Mouse (Mus musculus) midbrain, embryonic 16.5 days (tissue): ENCODE results near the gene Aldh18a1. TPM values are rescaled to one million over a fixed set of nuclear protein-coding genes. Genes with fewer than 3 reads are reported as not detected.
"Not testable (repeated sequence)": the region's sequence is repeated elsewhere in the genome, so short reads cannot be mapped to it uniquely, and the experiment has no call there.

Experiments used
- ATAC-seq: fragments of 200-750 bp; cut with Nextera tagmentation; 2 replicates; pipeline ENCODE4 v1.8.0; 2017; ENCODE audit warnings: moderate TSS enrichment
- H3K27ac ChIP-seq: fragments of 300-500 bp; sonication (generic); 2 replicates; pipeline ENCODE4 v1.5.1; 2014; ENCODE audit warnings: mild to moderate bottlenecking, low read length, mixed read lengths
- H3K27me3 ChIP-seq: fragments of 300-500 bp; sonication (generic); 2 replicates; pipeline ENCODE4 v1.6.1; 2014; ENCODE audit warnings: low read depth, low read length, mixed read lengths; ENCODE audit not compliant: control insufficient read depth, insufficient read depth
- H3K36me3 ChIP-seq: fragments of 300-500 bp; sonication (generic); 2 replicates; pipeline ENCODE4 v1.6.1; 2014; ENCODE audit warnings: mild to moderate bottlenecking, low read length, moderate library complexity, mixed read lengths; ENCODE audit not compliant: control insufficient read depth, insufficient read depth
- H3K4me1 ChIP-seq: fragments of 300-500 bp; sonication (generic); 2 replicates; pipeline ENCODE4 v1.6.1; 2014; ENCODE audit warnings: mild to moderate bottlenecking, low read length, mixed read lengths; ENCODE audit not compliant: control insufficient read depth, insufficient read depth
- H3K4me2 ChIP-seq: fragments of 300-500 bp; sonication (generic); 2 replicates; pipeline ENCODE4 v1.6.1; 2014; ENCODE audit warnings: mild to moderate bottlenecking, low read length, mixed read lengths
- H3K4me3 ChIP-seq: fragments of 300-500 bp; sonication (generic); 2 replicates; pipeline ENCODE4 v1.5.1; 2014; ENCODE audit warnings: low read depth, mild to moderate bottlenecking, low read length, moderate library complexity, mixed read lengths
- H3K9ac ChIP-seq: fragments of 300-500 bp; sonication (generic); 2 replicates; pipeline ENCODE4 v1.6.1; 2014; ENCODE audit warnings: low read depth, low read length, mixed read lengths
- H3K9me3 ChIP-seq: fragments of 300-500 bp; sonication (generic); replicated peaks from 2 replicates; pipeline ENCODE4 v1.6.1; 2014; ENCODE audit warnings: mild to moderate bottlenecking, low read length, mixed read lengths; ENCODE audit not compliant: control insufficient read depth, poor library complexity, severe bottlenecking
- WGBS: fragments of 180-500 bp; shearing (Covaris S2); extraction: QIAGEN DNeasy Blood & Tissue Kit; methylation state at CpG from one replicate; pipeline ENCODE4 v1.1.7; 2014; 5-methylcytosine and 5-hydroxymethylcytosine counted together
- polyA plus RNA-seq: library from polyadenylated mRNA; unstranded; fragments of >200 nt; fragmentation: Nextera tagmentation; extraction: Ambion mirVana; gene quantifications from 2 replicates; pipeline ENCODE4 v1.2.1, GENCODE M21; 2015

Gene Aldh18a1
- polyA plus RNA-seq, 1 experiment from 2014 or later, result 58.4 TPM

DNA sequence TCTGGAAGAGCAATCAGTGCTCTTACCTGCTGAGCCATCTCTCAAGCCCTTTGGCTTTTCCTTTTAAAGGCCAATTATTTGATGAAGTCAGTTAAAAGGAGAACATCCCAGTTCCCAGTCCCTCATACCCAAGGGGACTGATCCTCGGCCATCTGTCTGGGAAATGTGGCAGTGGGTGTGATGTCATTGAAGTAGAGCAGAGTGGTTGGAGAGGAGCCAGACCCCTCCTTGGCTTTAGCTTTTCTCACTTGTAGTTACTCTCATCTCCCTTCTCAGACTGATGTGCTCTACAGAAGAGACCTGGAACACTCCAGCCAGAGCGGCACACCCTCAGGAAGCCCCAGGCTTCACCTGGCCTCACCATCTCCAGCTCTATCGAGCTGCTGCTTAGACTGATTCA, 20.6 kb downstream of the Aldh18a1 start:
- ATAC-seq, result no peak
- Histone ChIP-seq H3K27me3 (no peaks in the 10 kb centered on the region), H3K36me3 (peaks cover 68% of the 10 kb centered on the region), H3K4me1 (no peaks in the 10 kb centered on the region), H3K9me3 (peaks cover 4% of the 10 kb centered on the region; the same call in 1 of the 2 replicates), H3K4me3 (no peak overlapping the region), H3K27ac (no peak overlapping the region), H3K4me2 (no peak overlapping the region), H3K9ac (no peak overlapping the region)
- WGBS, result 96% methylated on average over 3 of the region's 3 CpGs

DNA sequence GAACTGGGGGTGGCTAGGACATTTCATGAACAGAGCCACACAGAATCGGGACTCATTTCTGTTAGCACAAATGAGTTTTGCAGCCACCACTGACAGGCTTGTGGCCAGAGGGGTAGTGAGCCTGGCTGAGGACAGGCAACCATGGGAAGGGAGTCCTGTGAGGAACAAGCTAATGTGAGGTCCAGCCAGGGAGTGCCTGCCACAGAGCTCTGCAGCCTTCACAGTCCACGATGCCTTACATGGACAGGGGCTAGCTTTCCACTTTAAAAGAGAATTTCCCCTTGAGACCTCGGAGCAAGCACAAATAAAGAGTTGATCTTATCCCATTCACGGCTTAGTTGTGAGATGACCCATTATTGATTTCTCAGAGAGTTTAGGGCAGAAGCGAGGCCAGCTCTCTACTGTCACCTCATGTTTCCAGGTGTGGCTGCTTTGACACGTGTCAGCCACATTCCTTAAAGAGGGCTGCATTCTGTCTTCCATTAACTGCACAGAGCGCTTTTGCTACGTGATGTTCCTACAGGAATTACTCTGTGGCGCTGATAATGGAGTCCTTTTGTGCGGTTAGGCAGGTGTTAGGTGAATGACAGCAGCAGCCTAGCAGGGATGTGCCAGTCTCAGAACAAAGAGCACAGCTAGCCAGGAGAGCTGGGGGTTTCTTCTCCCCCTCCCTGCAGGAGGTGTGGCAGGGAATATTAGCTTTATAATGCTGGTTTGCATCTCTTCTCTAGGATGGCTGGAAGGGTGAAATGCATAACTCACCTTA, 24.2 kb downstream of the Aldh18a1 start:
- Histone ChIP-seq H3K27me3 (no peaks in the 10 kb centered on the region), H3K27ac (no peak overlapping the region), H3K36me3 (peaks cover 49% of the 10 kb centered on the region), H3K9me3 (no peaks in the 10 kb centered on the region), H3K4me3 (no peak overlapping the region), H3K4me1 (no peaks in the 10 kb centered on the region), H3K9ac (no peak overlapping the region), H3K4me2 (no peak overlapping the region)
- ATAC-seq, result no peak; the same call in 1 of the 2 replicates
- 86% methylated on average over 10 of the region's 10 CpGs for WGBS

DNA sequence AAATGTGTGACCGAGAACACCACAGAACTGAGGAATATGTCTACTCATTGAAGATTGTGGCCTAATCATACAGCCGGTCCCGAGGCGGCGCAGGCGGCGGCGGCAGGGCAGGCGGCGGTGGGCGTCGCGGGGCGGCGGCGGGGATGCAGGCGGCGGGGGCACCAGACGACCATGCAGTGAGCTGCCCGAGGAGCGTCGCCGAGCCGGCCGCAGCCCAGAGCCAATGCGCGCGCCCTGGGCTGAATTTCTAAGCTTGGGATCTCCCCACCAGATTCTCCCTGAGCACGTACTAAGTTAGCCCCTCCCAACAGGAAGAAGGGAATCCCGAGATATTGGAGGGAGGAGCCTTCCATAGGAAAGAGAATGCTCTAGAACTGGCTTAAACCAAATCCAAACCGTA, 26.7 kb downstream of the Aldh18a1 start:
- not testable (repeated sequence) for H3K9me3 ChIP-seq, H3K4me1 ChIP-seq, H3K4me2 ChIP-seq, H3K9ac ChIP-seq, H3K27ac ChIP-seq, H3K4me3 ChIP-seq, ATAC-seq, H3K27me3 ChIP-seq
- 81% methylated on average over 12 of the region's 31 CpGs for WGBS
- H3K36me3 ChIP-seq, result peaks cover 45% of the 10 kb centered on the region

DNA sequence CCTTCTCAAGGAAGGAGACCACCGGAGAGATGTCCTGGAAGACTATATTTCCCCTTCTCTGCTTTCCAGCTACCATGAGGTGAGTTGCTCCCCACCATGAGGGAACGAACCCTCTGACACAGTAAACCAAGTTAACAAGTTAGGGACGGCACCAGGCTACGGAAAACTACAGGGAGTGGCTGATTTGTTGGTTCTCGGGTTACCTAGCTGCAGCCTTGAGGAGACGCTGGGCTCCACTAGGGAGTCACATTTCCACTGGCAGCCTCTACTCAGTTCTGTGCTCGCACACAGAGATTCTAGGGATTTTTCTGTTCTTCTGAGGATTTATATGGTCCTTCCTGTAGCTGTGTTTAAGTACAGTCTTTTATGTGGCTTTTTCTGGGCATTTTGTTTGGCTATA, 32.2 kb downstream of the Aldh18a1 start:
- H3K4me1 ChIP-seq, result no peaks in the 10 kb centered on the region
- no peaks in the 10 kb centered on the region for H3K9me3 ChIP-seq
- no peak overlapping the region for H3K9ac ChIP-seq
- 95% methylated on average over 7 of the region's 7 CpGs for WGBS
- no peak overlapping the region for H3K4me2 ChIP-seq
- ATAC-seq, result no peak
- H3K27ac ChIP-seq, result no peak overlapping the region
- H3K36me3 ChIP-seq, result peaks cover 51% of the 10 kb centered on the region
- no peaks in the 10 kb centered on the region for H3K27me3 ChIP-seq
- H3K4me3 ChIP-seq, result no peak overlapping the region

DNA sequence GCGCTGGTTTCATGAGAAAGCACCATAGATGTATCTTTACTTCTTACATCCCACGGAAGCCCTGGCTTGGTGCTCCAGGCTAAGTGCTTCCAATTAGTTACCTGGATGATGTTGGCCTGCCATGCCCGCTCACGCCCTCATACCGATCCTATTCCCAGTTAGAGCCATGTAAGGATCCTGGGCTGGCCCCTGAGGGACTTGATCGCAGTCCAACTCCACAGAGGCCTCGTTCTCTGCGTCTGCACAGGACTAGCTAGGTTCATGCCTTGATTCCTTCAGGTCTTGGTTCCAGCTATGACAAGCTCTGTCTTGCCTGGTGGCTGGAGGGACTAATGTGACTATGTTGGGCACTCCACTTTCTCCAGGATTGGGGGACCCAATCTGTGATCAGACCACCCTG, 33.1 kb downstream of the Aldh18a1 start:
- Histone ChIP-seq H3K36me3 (peaks cover 55% of the 10 kb centered on the region), H3K27me3 (no peaks in the 10 kb centered on the region), H3K4me3 (no peak overlapping the region), H3K4me1 (no peaks in the 10 kb centered on the region), H3K9me3 (no peaks in the 10 kb centered on the region), H3K9ac (no peak overlapping the region), H3K4me2 (no peak overlapping the region), H3K27ac (no peak overlapping the region)
- no peak for ATAC-seq
- WGBS, result 98% methylated on average over 8 of the region's 8 CpGs

DNA sequence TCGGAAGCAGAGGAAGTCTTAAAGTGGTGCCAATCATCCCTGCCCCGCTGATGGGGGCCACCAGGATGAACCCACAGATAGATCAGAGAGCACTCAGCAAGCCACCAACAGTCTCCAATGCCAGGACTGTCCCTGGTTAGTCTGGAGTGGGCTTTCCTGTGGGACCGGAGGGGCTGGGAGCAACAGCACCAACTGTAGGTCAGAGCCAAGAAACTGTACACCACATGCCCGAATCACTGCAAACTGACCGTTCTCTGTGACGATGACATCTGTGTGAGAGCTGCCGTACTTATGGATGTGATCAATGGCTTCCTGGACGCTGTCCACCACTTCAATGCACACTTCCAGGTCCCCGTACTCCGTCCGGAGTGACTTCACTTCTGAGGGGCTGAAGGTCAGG, 33.9 kb downstream of the Aldh18a1 start:
- ATAC-seq, result no peak
- no peak overlapping the region for H3K4me2 ChIP-seq
- 90% methylated on average over 11 of the region's 11 CpGs for WGBS
- H3K36me3 ChIP-seq, result peaks cover 55% of the 10 kb centered on the region
- no peaks in the 10 kb centered on the region for H3K27me3 ChIP-seq
- H3K9me3 ChIP-seq, result no peaks in the 10 kb centered on the region
- no peak overlapping the region for H3K9ac ChIP-seq
- no peak overlapping the region for H3K27ac ChIP-seq
- H3K4me3 ChIP-seq, result no peak overlapping the region
- H3K4me1 ChIP-seq, result no peaks in the 10 kb centered on the region

DNA sequence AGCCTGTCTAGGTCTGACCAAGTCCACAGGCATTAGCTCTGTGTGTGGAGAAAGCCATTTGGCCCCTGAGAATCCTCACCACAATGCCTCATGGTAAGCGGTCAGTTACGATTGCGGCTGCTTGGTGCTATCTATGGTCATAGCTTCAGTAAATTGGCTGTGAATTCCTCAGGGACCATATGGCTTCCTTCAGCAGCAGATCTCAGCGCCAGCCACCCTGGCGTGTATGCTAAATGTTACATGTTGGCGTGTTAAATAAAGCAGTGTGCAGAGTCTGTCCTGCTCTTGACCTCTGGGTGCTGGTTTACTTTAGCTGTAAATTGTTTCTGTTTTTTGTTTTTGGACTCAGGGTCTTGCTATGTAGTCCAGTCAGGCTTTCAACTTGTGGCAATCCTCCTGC, 34.4 kb downstream of the Aldh18a1 start:
- Histone ChIP-seq H3K4me1 (no peaks in the 10 kb centered on the region), H3K36me3 (peaks cover 55% of the 10 kb centered on the region), H3K4me2 (no peak overlapping the region), H3K9me3 (no peaks in the 10 kb centered on the region), H3K27ac (no peak overlapping the region), H3K9ac (no peak overlapping the region), H3K4me3 (no peak overlapping the region), H3K27me3 (no peaks in the 10 kb centered on the region)
- ATAC-seq, result no peak
- WGBS, result 94% methylated on average over 6 of the region's 6 CpGs

DNA sequence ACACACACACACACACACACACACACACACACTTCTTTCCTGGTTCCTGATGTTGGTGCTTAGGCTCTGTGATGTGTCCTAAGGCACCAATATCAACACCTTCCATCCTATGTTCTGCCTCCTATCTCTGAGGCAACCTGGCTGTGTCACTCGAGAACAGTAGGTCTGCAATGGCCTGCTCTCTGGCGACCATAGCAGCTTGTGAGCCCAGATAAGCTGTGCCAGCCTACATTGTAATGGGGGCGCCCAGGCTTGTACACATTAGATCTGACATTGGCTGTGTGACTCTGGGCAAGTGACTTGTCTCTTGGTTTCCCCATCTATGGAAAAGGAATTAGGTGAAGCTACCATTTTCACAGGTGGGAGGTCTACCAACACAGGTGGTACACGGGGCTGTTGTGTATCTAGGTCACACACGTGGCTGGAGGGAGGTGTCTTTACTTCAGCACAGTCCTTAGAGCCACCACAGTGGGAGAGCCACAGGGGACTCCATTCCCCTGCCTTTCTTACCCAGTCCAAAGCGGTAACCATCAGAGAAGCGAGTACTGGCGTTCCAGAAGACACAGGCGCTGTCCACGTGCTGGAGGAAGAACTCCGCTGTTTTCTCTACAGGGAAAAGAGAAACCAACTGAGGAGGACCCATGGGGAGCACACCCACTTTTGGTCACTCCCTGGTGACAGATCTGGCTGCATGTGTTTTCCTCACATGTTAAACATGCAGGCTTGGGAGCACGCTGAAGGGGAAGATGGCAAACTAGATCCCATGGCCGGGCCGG, 35.1 kb downstream of the Aldh18a1 start:
- H3K27me3 ChIP-seq, result no peaks in the 10 kb centered on the region
- H3K4me2 ChIP-seq, result no peak overlapping the region
- H3K4me3 ChIP-seq, result no peak overlapping the region
- no peak overlapping the region for H3K27ac ChIP-seq
- ATAC-seq, result no peak
- WGBS, result 92% methylated on average over 14 of the region's 14 CpGs
- H3K36me3 ChIP-seq, result peaks cover 55% of the 10 kb centered on the region
- no peaks in the 10 kb centered on the region for H3K9me3 ChIP-seq
- no peak overlapping the region for H3K9ac ChIP-seq
- peaks cover 3% of the 10 kb centered on the region; the same call in 1 of the 2 replicates for H3K4me1 ChIP-seq

DNA sequence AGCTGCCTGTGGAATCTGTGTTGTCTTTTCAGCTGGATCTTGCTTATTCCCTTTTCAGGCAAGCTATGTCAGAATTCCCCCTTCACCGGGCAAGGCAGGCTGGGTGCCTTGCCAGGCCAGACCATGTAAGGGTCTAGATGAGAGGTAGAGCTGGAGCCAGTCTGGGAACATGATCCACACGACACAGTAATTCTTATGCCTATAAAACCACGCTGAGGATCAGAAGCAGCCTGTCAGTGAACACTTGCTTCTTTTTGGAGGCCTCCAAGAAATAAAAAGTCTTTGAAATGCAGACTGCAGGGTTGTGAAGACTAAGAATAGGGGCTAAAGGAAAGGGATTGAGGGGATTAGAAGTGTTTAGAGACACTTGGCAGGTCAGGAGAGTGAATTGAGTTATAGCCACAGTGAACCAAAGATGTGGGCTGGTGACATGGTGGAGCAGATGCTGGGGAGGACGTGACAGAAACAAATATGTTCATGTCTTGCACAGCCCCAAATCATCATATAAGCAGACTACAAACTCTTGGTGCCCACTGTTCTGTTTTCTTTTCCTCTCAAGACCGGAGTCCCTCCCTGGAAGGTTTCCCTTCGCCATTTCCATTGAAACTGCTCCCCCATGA, 38.6 kb downstream of the Aldh18a1 start:
- peaks cover 3% of the 10 kb centered on the region; the same call in 1 of the 2 replicates for H3K4me1 ChIP-seq
- no peak overlapping the region for H3K4me3 ChIP-seq
- H3K4me2 ChIP-seq, result no peak overlapping the region
- H3K9me3 ChIP-seq, result no peaks in the 10 kb centered on the region
- H3K27me3 ChIP-seq, result no peaks in the 10 kb centered on the region
- ATAC-seq, result no peak
- no peak overlapping the region for H3K9ac ChIP-seq
- 31% methylated on average over 6 of the region's 6 CpGs for WGBS
- no peak overlapping the region for H3K27ac ChIP-seq
- peaks cover 29% of the 10 kb centered on the region for H3K36me3 ChIP-seq
